Mouse (Mus musculus) cerebellum, adult 18-20 months (tissue): ENCODE measurements around the gene Bag5.
"Not testable (repeated sequence)": the region's sequence is repeated elsewhere in the genome, so short reads cannot be mapped to it uniquely, and the experiment has no call there.

Experiments
- DNase-seq, 2 experiments: peaks; one replicate each; pipeline ENCODE4 v3.0.0; 2021

The Bag5 gene

GRCm38 (mm10) chr12:111734912-111735311 lies 21.9 kb upstream of the Bag5 start:
- no peak for DNase-seq

- no peak for DNase-seq
Measured at GRCm38 (mm10) chr12:111732921-111733320, 19.9 kb upstream of the Bag5 start.

GRCm38 (mm10) chr12:111731822-111732807 lies 19.1 kb upstream of the Bag5 start:
- peak; percentile 91 to 96 for DNase-seq

- DNase-seq, result no peak
Measured at GRCm38 (mm10) chr12:111727956-111728355, 14.9 kb upstream of the Bag5 start.

- DNase-seq, result no peak
Measured at GRCm38 (mm10) chr12:111726122-111726463, 13.0 kb upstream of the Bag5 start.

- DNase-seq, result peak in 1 of 2 experiments; percentile 48
Measured at GRCm38 (mm10) chr12:111725338-111726121, 12.5 kb upstream of the Bag5 start.

- peak; percentile 75 to 84 for DNase-seq
Measured at GRCm38 (mm10) chr12:111724638-111725337, 11.7 kb upstream of the Bag5 start.

- DNase-seq, result peak; percentile 66 to 78
Measured at GRCm38 (mm10) chr12:111722654-111723053, 9.6 kb upstream of the Bag5 start.

- no peak for DNase-seq
Measured at GRCm38 (mm10) chr12:111720222-111720621, 7.2 kb upstream of the Bag5 start.

- DNase-seq, result peak; percentile 67 to 73
Measured at GRCm38 (mm10) chr12:111718656-111719055, 5.6 kb upstream of the Bag5 start.

GRCm38 (mm10) chr12:111716505-111716904 lies 3.4 kb upstream of the Bag5 start:
- DNase-seq, result no peak

GRCm38 (mm10) chr12:111713880-111714279 lies 823 bp upstream of the Bag5 start:
- not testable (repeated sequence) for DNase-seq

- no peak for DNase-seq
Measured at GRCm38 (mm10) chr12:111712476-111712875, 581 bp downstream of the Bag5 start.

- no peak for DNase-seq
Measured at GRCm38 (mm10) chr12:111710091-111710490, 3.0 kb downstream of the Bag5 start.

- no peak for DNase-seq
Measured at GRCm38 (mm10) chr12:111708181-111708580, 4.9 kb downstream of the Bag5 start.

- no peak for DNase-seq
Measured at GRCm38 (mm10) chr12:111705186-111705973, 7.7 kb downstream of the Bag5 start.

- no peak for DNase-seq
Measured at GRCm38 (mm10) chr12:111704609-111705008, 8.4 kb downstream of the Bag5 start.

GRCm38 (mm10) chr12:111703301-111703700 lies 9.8 kb downstream of the Bag5 start:
- no peak for DNase-seq

- no peak for DNase-seq
Measured at GRCm38 (mm10) chr12:111700920-111701458, 12.1 kb downstream of the Bag5 start.

GRCm38 (mm10) chr12:111699542-111699941 lies 13.5 kb downstream of the Bag5 start:
- no peak for DNase-seq

GRCm38 (mm10) chr12:111698346-111698913 lies 14.6 kb downstream of the Bag5 start:
- peak; percentile 73 to 74 for DNase-seq

GRCm38 (mm10) chr12:111697708-111698107 lies 15.3 kb downstream of the Bag5 start:
- DNase-seq, result no peak
